Mouse (Mus musculus): Measurements from ENCODE around the gene Pamr1. TPM values are rescaled to one million over a fixed set of nuclear protein-coding genes. Genes with fewer than 3 reads are reported as not detected.
A peak's percentile ranks its signal among the peaks of the same experiment; 100 is the strongest.

Gene Pamr1
- polyA plus RNA-seq, 1 experiment from 2014 or later = 16.6 TPM

DNA sequence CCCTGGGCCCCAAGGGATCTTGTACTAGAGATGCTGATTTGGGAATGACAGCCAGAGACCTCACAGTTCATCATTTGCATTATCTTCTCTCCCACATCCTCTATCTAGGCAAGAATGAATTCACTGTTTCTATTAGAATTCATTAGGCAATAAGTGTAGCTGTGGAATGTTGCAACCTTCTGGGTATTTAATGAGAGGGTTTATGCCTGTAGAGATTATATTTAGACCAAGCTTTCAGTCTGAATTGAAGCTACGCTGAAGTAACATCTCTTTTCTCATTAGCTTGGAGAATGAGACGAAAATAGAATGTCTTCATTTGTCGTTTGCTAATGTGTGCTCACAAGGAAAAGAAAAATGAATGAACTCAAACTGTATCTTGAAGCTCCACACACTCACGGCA is 100.5 kb downstream of the Pamr1 start:
- Histone ChIP-seq H3K27ac (no peak overlapping the region), H3K9ac (no peak overlapping the region), H3K9me3 (no peaks in the 10 kb centered on the region), H3K4me1 (no peaks in the 10 kb centered on the region), H3K4me2 (no peak overlapping the region), H3K4me3 (no peak overlapping the region), H3K36me3 (no peaks in the 10 kb centered on the region), H3K27me3 (no peaks in the 10 kb centered on the region)
- WGBS = 66% methylated on average over 4 of the region's 4 CpGs
- no peak for ATAC-seq (ENCODE audit: borderline replicate concordance, extremely low read depth, low FRiP score, low TSS enrichment)

DNA sequence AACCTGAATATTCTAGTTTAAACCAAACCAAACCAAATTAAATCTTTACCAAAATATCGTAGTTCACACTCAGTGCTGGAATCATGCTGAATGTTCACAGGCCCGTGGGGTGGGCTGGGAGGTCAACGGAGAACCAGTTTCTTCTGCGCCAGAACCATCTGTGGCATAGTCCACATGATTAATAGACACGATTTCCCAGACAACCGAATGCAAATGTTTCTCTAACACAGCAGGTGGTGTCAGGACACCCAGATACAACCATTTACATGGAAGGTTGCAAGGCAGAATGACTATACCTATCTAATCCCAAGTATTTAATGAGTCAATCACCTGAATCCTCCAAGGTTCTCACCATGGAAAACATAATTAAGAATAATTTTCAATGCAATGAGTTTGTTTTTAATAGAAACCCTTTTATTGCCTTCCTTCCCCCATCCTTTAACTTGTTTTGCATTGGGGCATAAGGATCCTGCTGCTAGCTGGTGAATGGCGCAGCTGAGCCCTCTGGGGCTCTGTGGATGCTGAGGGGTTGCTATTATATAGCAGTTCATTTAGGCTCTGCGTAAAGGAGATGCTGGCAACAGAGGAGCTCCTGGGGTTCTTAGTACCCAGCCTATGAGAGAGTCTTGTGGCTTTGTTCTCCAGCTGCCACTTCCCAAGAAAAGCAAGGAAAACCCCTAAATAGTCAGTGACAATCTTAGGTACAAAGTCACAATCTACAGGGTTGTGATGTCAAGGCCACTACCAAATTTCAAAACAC is 106.3 kb downstream of the Pamr1 start:
- H3K9me3 ChIP-seq = no peaks in the 10 kb centered on the region
- no peak overlapping the region for H3K4me2 ChIP-seq
- H3K27me3 ChIP-seq = peaks cover 46% of the 10 kb centered on the region
- no peak overlapping the region for H3K9ac ChIP-seq
- H3K4me1 ChIP-seq = peaks cover 14% of the 10 kb centered on the region
- WGBS = 65% methylated on average over 8 of the region's 8 CpGs
- ATAC-seq (ENCODE audit: borderline replicate concordance, extremely low read depth, low FRiP score, low TSS enrichment) = no peak
- H3K4me3 ChIP-seq = no peak overlapping the region
- no peak overlapping the region for H3K27ac ChIP-seq
- no peaks in the 10 kb centered on the region for H3K36me3 ChIP-seq

DNA sequence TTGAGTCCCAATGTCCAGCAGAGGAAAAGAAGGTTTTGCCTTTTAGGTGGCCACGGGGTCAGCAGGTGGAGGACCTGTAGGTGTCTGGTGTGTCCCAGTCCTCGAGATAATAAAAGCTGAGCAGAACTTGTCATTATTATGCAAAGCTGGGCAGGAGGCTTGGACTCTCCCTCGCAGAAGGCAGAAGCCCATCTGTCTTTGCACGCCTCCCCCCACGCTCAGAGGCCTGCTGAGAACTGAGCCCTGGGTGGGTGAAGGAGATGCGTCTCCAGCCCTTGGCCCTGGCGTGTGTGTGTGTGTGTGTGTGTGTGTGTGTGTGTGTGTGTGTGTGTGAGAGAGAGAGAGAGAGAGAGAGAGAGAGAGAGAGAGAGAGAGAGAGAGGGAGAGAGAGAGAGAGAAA is 107.9 kb downstream of the Pamr1 start:
- H3K9ac ChIP-seq = no peak overlapping the region
- no peak overlapping the region for H3K27ac ChIP-seq
- peaks cover 20% of the 10 kb centered on the region for H3K4me1 ChIP-seq
- peak overlapping the region; percentile 100; the same call in 1 of the 2 replicates for H3K4me2 ChIP-seq
- WGBS = 22% methylated on average over 7 of the region's 7 CpGs
- H3K27me3 ChIP-seq = peaks cover 56% of the 10 kb centered on the region
- no peak for ATAC-seq (ENCODE audit: borderline replicate concordance, extremely low read depth, low FRiP score, low TSS enrichment)
- no peaks in the 10 kb centered on the region for H3K9me3 ChIP-seq
- no peak overlapping the region for H3K4me3 ChIP-seq
- H3K36me3 ChIP-seq = no peaks in the 10 kb centered on the region

DNA sequence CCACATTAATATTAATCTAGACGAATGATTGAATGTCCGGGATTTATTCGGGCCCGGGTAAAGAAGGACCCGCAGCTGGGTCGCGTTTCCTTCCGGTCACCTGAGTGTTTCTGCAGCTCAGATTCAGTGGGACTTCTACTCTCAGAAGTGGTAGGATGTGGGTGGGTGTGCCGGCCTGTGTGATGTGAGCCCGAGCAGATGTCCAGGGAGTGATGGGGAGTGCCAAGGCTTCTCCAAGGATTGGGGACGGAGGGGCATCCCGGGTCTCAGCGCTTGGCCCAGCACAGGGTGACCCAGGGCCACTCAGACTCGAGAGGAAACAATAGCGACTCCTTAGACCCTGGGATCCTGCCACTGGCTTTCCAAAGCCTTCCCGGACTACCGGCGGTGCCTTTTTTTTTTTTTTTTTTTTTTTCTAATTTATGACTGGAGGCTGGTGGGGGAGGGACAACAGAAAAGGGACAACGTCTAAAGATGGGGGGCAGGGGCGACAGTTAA is 108.4 kb downstream of the Pamr1 start, which contains the start of gene Slc1a2:
Gene Slc1a2 (plus strand): TSS at position 497 of the 498 bp plus-strand sequence.
- ATAC-seq (ENCODE audit: borderline replicate concordance, extremely low read depth, low FRiP score, low TSS enrichment) = peak; percentile 34; the same call in 1 of the 2 replicates
- peak within 1 kb of the TSS; percentile 100 for H3K4me2 ChIP-seq
- H3K27me3 ChIP-seq = peaks cover 56% of the 10 kb centered on the region
- H3K9ac ChIP-seq = peak within 1 kb of the TSS; percentile 40
- H3K36me3 ChIP-seq = no peaks in the 10 kb centered on the region
- H3K27ac ChIP-seq = no peak within 1 kb of the TSS
- WGBS = 2% methylated on average over 20 of the region's 20 CpGs
- H3K4me1 ChIP-seq = peaks cover 21% of the 10 kb centered on the region
- H3K4me3 ChIP-seq = peak within 1 kb of the TSS; percentile 61
- no peaks in the 10 kb centered on the region for H3K9me3 ChIP-seq

GRCm38 (mm10) chr2:102658661-102659520 is 109.1 kb downstream of the Pamr1 start:
- Histone ChIP-seq H3K36me3 (no peaks in the 10 kb centered on the region), H3K9me3 (no peaks in the 10 kb centered on the region), H3K27me3 (peaks cover 56% of the 10 kb centered on the region), H3K4me2 (peak overlapping the region; percentile 100), H3K4me1 (peaks cover 25% of the 10 kb centered on the region), H3K27ac (no peak overlapping the region), H3K9ac (peak overlapping the region; percentile 40), H3K4me3 (peak overlapping the region; percentile 61)
- under 1% methylated on average over 80 of the region's 80 CpGs for WGBS
- ATAC-seq (ENCODE audit: borderline replicate concordance, extremely low read depth, low FRiP score, low TSS enrichment) = peak; percentile 74

DNA sequence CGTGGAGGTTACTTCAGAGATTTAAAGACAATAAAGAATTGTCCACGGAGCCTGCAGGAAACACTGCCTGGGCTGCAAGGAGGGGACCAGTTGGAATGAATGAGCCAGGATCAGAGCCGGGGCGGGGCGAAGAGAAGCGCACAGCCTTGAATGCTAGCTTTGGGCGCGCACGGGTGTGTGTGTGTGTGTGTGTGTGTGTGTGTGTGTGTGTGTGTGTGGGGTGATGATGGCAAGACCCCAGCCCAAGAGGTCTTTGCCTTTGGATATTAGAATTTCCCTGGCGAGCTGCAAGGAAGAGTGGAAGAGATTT is 109.7 kb downstream of the Pamr1 start:
- peaks cover 25% of the 10 kb centered on the region for H3K4me1 ChIP-seq
- under 1% methylated on average over 10 of the region's 10 CpGs for WGBS
- peaks cover 56% of the 10 kb centered on the region for H3K27me3 ChIP-seq
- H3K4me3 ChIP-seq = peak overlapping the region; percentile 61
- no peak overlapping the region for H3K27ac ChIP-seq
- H3K9ac ChIP-seq = peak overlapping the region; percentile 40; the same call in 1 of the 2 replicates
- H3K36me3 ChIP-seq = no peaks in the 10 kb centered on the region
- peak overlapping the region; percentile 100 for H3K4me2 ChIP-seq
- no peak for ATAC-seq (ENCODE audit: borderline replicate concordance, extremely low read depth, low FRiP score, low TSS enrichment)
- no peaks in the 10 kb centered on the region for H3K9me3 ChIP-seq

- H3K9ac ChIP-seq = no peak overlapping the region
- H3K4me2 ChIP-seq = no peak overlapping the region
- no peaks in the 10 kb centered on the region for H3K36me3 ChIP-seq
- WGBS = 60% methylated on average over 2 of the region's 2 CpGs
- no peak for ATAC-seq (ENCODE audit: borderline replicate concordance, extremely low read depth, low FRiP score, low TSS enrichment)
- H3K4me1 ChIP-seq = peaks cover 25% of the 10 kb centered on the region
- no peak overlapping the region for H3K4me3 ChIP-seq
- peaks cover 55% of the 10 kb centered on the region for H3K27me3 ChIP-seq
- no peak overlapping the region for H3K27ac ChIP-seq
- no peaks in the 10 kb centered on the region for H3K9me3 ChIP-seq
These were observed 111.2 kb downstream of the Pamr1 start for GRCm38 (mm10) chr2:102661052-102661451.

GRCm38 (mm10) chr2:102662911-102663310 is 113.1 kb downstream of the Pamr1 start:
- H3K27ac ChIP-seq = no peak overlapping the region

GRCm38 (mm10) chr2:102663339-102663738 is 113.5 kb downstream of the Pamr1 start:
- H3K27ac ChIP-seq = no peak overlapping the region
- H3K36me3 ChIP-seq = no peaks in the 10 kb centered on the region
- H3K9ac ChIP-seq = no peak overlapping the region
- ATAC-seq (ENCODE audit: borderline replicate concordance, extremely low read depth, low FRiP score, low TSS enrichment) = peak; percentile 40; the same call in 1 of the 2 replicates
- H3K9me3 ChIP-seq = no peaks in the 10 kb centered on the region
- H3K27me3 ChIP-seq = peaks cover 38% of the 10 kb centered on the region
- peaks cover 21% of the 10 kb centered on the region for H3K4me1 ChIP-seq
- WGBS = 28% methylated on average over 6 of the region's 6 CpGs
- H3K4me2 ChIP-seq = peak overlapping the region; percentile 9; the same call in 1 of the 2 replicates
- no peak overlapping the region for H3K4me3 ChIP-seq

More at GRCm38 (mm10) chr2:102662911-102663310, 113.1 kb downstream of the Pamr1 start:
- H3K36me3 ChIP-seq = no peaks in the 10 kb centered on the region
- no peak for ATAC-seq (ENCODE audit: borderline replicate concordance, extremely low read depth, low FRiP score, low TSS enrichment)
- H3K9ac ChIP-seq = no peak overlapping the region
- WGBS = 60% methylated on average over 9 of the region's 9 CpGs
- peaks cover 41% of the 10 kb centered on the region for H3K27me3 ChIP-seq
- no peak overlapping the region; the same call in 1 of the 2 replicates for H3K4me2 ChIP-seq
- peaks cover 25% of the 10 kb centered on the region for H3K4me1 ChIP-seq
- no peak overlapping the region for H3K4me3 ChIP-seq
- H3K9me3 ChIP-seq = no peaks in the 10 kb centered on the region

DNA sequence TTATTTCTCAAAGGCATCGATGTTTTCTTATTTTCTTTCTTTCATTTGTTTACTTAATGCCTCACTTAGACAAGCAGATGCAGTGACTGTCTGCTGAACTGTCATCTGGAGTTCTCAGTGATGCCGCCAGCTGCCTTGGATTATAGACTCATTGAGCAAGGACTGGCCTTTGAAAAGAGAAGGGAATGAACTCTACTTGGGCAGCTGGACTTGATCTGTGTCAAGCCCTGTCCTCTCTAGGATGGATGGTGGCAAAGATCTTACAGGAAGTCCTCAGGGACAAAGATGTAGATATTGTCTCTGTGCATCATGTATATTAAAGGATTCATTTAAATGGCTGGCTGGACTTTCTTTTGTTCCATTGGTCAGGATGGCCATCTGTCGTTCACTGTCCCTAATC is 114.1 kb downstream of the Pamr1 start:
- Histone ChIP-seq H3K9me3 (no peaks in the 10 kb centered on the region), H3K27ac (no peak overlapping the region), H3K4me2 (no peak overlapping the region), H3K4me3 (no peak overlapping the region), H3K27me3 (peaks cover 33% of the 10 kb centered on the region), H3K4me1 (peaks cover 17% of the 10 kb centered on the region; the same call in 1 of the 2 replicates), H3K9ac (no peak overlapping the region), H3K36me3 (no peaks in the 10 kb centered on the region)
- 36% methylated on average over 3 of the region's 3 CpGs for WGBS
- ATAC-seq (ENCODE audit: borderline replicate concordance, extremely low read depth, low FRiP score, low TSS enrichment) = peak; percentile 82; the same call in 1 of the 2 replicates

GRCm38 (mm10) chr2:102667981-102668380 is 118.2 kb downstream of the Pamr1 start:
- ATAC-seq (ENCODE audit: borderline replicate concordance, extremely low read depth, low FRiP score, low TSS enrichment) = peak; percentile 48; the same call in 1 of the 2 replicates
- WGBS = 35% methylated on average over 6 of the region's 6 CpGs
- Histone ChIP-seq H3K27ac (no peak overlapping the region), H3K9me3 (no peaks in the 10 kb centered on the region), H3K9ac (no peak overlapping the region), H3K27me3 (no peaks in the 10 kb centered on the region; the same call in 1 of the 2 replicates), H3K4me1 (0 out of 2 replicates have a peak, but pooled peaks cover 7% of the 10 kb centered on the region), H3K4me3 (no peak overlapping the region), H3K4me2 (no peak overlapping the region), H3K36me3 (no peaks in the 10 kb centered on the region)

Measured in lung, embryonic 15.5 days (tissue).